Mouse (Mus musculus): ENCODE data around the gene Glp2r. TPM values are rescaled to one million over a fixed set of nuclear protein-coding genes. Genes with fewer than 3 reads are reported as not detected.
A peak's percentile ranks its signal among the peaks of the same experiment; 100 is the strongest.

The Glp2r gene
- total RNA-seq (2012; rRNA removed) = not detected in 2 replicates

GRCm38 (mm10) chr11:67771053-67771452 lies at the start of gene Glp2r:
TSS of gene Glp2r (minus strand) at chr11:67771153.
- Histone ChIP-seq H3K36me3 (ENCODE audit: control insufficient read depth, insufficient read depth, low read length, poor library complexity, severe bottlenecking) (no peaks in the 10 kb centered on the region), H3K27ac (ENCODE audit: insufficient read depth, low read depth, low read length, poor library complexity, severe bottlenecking) (no peak within 1 kb of the TSS), H3K4me3 (ENCODE audit: insufficient read depth in 1 of 2, low read depth in 1 of 2, low read length in 2 of 2, poor library complexity in 1 of 2, severe bottlenecking in 1 of 2) (no peak within 1 kb of the TSS), H3K9me3 (ENCODE audit: control insufficient read depth, insufficient read depth, low read depth, low read length) (no peaks in the 10 kb centered on the region), H3K9ac (ENCODE audit: insufficient read depth, low read depth, low read length, poor library complexity, severe bottlenecking) (no peak within 1 kb of the TSS), H3K4me1 (ENCODE audit: control insufficient read depth in 2 of 2, insufficient read depth in 2 of 2, low read length in 2 of 2, poor library complexity in 1 of 2) (no peaks in the 10 kb centered on the region)
- DNase-seq (ENCODE audit: low read depth, low spot score) = no peak
- in situ Hi-C loops (cut with MboI; ENCODE audit: low sequenced_read_pairs in 2 of 2, unreplicated experiment in 2 of 2) = no loop called here
- TF ChIP-seq ZC3H11A (IDR thresholded peaks at IDR 0.05; ENCODE audit: borderline replicate concordance, low read depth, low read length) (no peak), MAFK (IDR thresholded peaks at IDR 0.05; ENCODE audit: insufficient read depth, low read depth, low read length) (no peak), ZNF384 (IDR thresholded peaks at IDR 0.05; ENCODE audit: low read depth, low read length) (no peak), HCFC1 (IDR thresholded peaks at IDR 0.05; ENCODE audit: borderline replicate concordance, insufficient read depth, low read length) (no peak), CHD2 (IDR thresholded peaks at IDR 0.05; ENCODE audit: low read depth, low read length) (no peak)

- H3K9ac ChIP-seq (ENCODE audit: insufficient read depth, low read depth, low read length, poor library complexity, severe bottlenecking) = no peak overlapping the region
- TF ChIP-seq HCFC1 (IDR thresholded peaks at IDR 0.05; ENCODE audit: borderline replicate concordance, insufficient read depth, low read length) = no peak
- TF ChIP-seq MAFK (IDR thresholded peaks at IDR 0.05; ENCODE audit: insufficient read depth, low read depth, low read length) = no peak
- no peak for TF ChIP-seq ZC3H11A (IDR thresholded peaks at IDR 0.05; ENCODE audit: borderline replicate concordance, low read depth, low read length)
- TF ChIP-seq ZNF384 (IDR thresholded peaks at IDR 0.05; ENCODE audit: low read depth, low read length) = no peak
- no peak for TF ChIP-seq CHD2 (IDR thresholded peaks at IDR 0.05; ENCODE audit: low read depth, low read length)
- no peak overlapping the region for H3K27ac ChIP-seq (ENCODE audit: insufficient read depth, low read depth, low read length, poor library complexity, severe bottlenecking)
- no peaks in the 10 kb centered on the region for H3K36me3 ChIP-seq (ENCODE audit: control insufficient read depth, insufficient read depth, low read length, poor library complexity, severe bottlenecking)
- no peaks in the 10 kb centered on the region for H3K4me1 ChIP-seq (ENCODE audit: control insufficient read depth in 2 of 2, insufficient read depth in 2 of 2, low read length in 2 of 2, poor library complexity in 1 of 2)
- no peaks in the 10 kb centered on the region for H3K9me3 ChIP-seq (ENCODE audit: control insufficient read depth, insufficient read depth, low read depth, low read length)
- H3K4me3 ChIP-seq (ENCODE audit: insufficient read depth in 1 of 2, low read depth in 1 of 2, low read length in 2 of 2, poor library complexity in 1 of 2, severe bottlenecking in 1 of 2) = no peak overlapping the region
- DNase-seq (ENCODE audit: low read depth, low spot score) = no peak
- in situ Hi-C loops (cut with MboI; ENCODE audit: low sequenced_read_pairs in 2 of 2, unreplicated experiment in 2 of 2) = no loop called here
These were observed 49.3 kb upstream of the Glp2r start for GRCm38 (mm10) chr11:67820221-67820620.

GRCm38 (mm10) chr11:67819604-67820003 lies 48.7 kb upstream of the Glp2r start:
- in situ Hi-C loops (cut with MboI; ENCODE audit: low sequenced_read_pairs in 2 of 2, unreplicated experiment in 2 of 2) = no loop called here
- no peak for TF ChIP-seq ZNF384 (IDR thresholded peaks at IDR 0.05; ENCODE audit: low read depth, low read length)
- 0 out of 2 replicates have a peak, but pooled peaks have one; percentile 34 for TF ChIP-seq ZC3H11A (IDR thresholded peaks at IDR 0.05; ENCODE audit: borderline replicate concordance, low read depth, low read length)
- no peak for DNase-seq (ENCODE audit: low read depth, low spot score)

GRCm38 (mm10) chr11:67811535-67811934 lies 40.6 kb upstream of the Glp2r start:
- no peaks in the 10 kb centered on the region for H3K36me3 ChIP-seq (ENCODE audit: control insufficient read depth, insufficient read depth, low read length, poor library complexity, severe bottlenecking)
- H3K27ac ChIP-seq (ENCODE audit: insufficient read depth, low read depth, low read length, poor library complexity, severe bottlenecking) = no peak overlapping the region
- no peak for DNase-seq (ENCODE audit: low read depth, low spot score)
- in situ Hi-C loops (cut with MboI; ENCODE audit: low sequenced_read_pairs in 2 of 2, unreplicated experiment in 2 of 2) = no loop called here
- peaks cover 0 to 8% of the 10 kb centered on the region in 2 experiments; a peak in 2 of 4 replicates for H3K4me1 ChIP-seq (ENCODE audit: control insufficient read depth in 2 of 2, insufficient read depth in 2 of 2, low read length in 2 of 2, poor library complexity in 1 of 2)
- H3K4me3 ChIP-seq (ENCODE audit: insufficient read depth in 1 of 2, low read depth in 1 of 2, low read length in 2 of 2, poor library complexity in 1 of 2, severe bottlenecking in 1 of 2) = no peak overlapping the region
- no peak overlapping the region for H3K9ac ChIP-seq (ENCODE audit: insufficient read depth, low read depth, low read length, poor library complexity, severe bottlenecking)
- H3K9me3 ChIP-seq (ENCODE audit: control insufficient read depth, insufficient read depth, low read depth, low read length) = no peaks in the 10 kb centered on the region
- TF ChIP-seq ZC3H11A (IDR thresholded peaks at IDR 0.05; ENCODE audit: borderline replicate concordance, low read depth, low read length) = no peak
- TF ChIP-seq ZNF384 (IDR thresholded peaks at IDR 0.05; ENCODE audit: low read depth, low read length) = no peak
- TF ChIP-seq HCFC1 (IDR thresholded peaks at IDR 0.05; ENCODE audit: borderline replicate concordance, insufficient read depth, low read length) = no peak
- TF ChIP-seq CHD2 (IDR thresholded peaks at IDR 0.05; ENCODE audit: low read depth, low read length) = no peak
- no peak for TF ChIP-seq MAFK (IDR thresholded peaks at IDR 0.05; ENCODE audit: insufficient read depth, low read depth, low read length)

More at GRCm38 (mm10) chr11:67819604-67820003, 48.7 kb upstream of the Glp2r start:
- Histone ChIP-seq H3K36me3 (ENCODE audit: control insufficient read depth, insufficient read depth, low read length, poor library complexity, severe bottlenecking) (no peaks in the 10 kb centered on the region), H3K9me3 (ENCODE audit: control insufficient read depth, insufficient read depth, low read depth, low read length) (no peaks in the 10 kb centered on the region), H3K9ac (ENCODE audit: insufficient read depth, low read depth, low read length, poor library complexity, severe bottlenecking) (no peak overlapping the region), H3K4me1 (ENCODE audit: control insufficient read depth in 2 of 2, insufficient read depth in 2 of 2, low read length in 2 of 2, poor library complexity in 1 of 2) (no peaks in the 10 kb centered on the region), H3K27ac (ENCODE audit: insufficient read depth, low read depth, low read length, poor library complexity, severe bottlenecking) (no peak overlapping the region), H3K4me3 (ENCODE audit: insufficient read depth in 1 of 2, low read depth in 1 of 2, low read length in 2 of 2, poor library complexity in 1 of 2, severe bottlenecking in 1 of 2) (no peak overlapping the region)

GRCm38 (mm10) chr11:67808051-67808450 lies 37.1 kb upstream of the Glp2r start:
- TF ChIP-seq ZC3H11A (IDR thresholded peaks at IDR 0.05; ENCODE audit: borderline replicate concordance, low read depth, low read length) = no peak
- no peaks in the 10 kb centered on the region for H3K9me3 ChIP-seq (ENCODE audit: control insufficient read depth, insufficient read depth, low read depth, low read length)

More at GRCm38 (mm10) chr11:67808051-67808450, 37.1 kb upstream of the Glp2r start:
- no peak overlapping the region for H3K27ac ChIP-seq (ENCODE audit: insufficient read depth, low read depth, low read length, poor library complexity, severe bottlenecking)
- peaks cover 0 to 8% of the 10 kb centered on the region in 2 experiments; a peak in 2 of 4 replicates for H3K4me1 ChIP-seq (ENCODE audit: control insufficient read depth in 2 of 2, insufficient read depth in 2 of 2, low read length in 2 of 2, poor library complexity in 1 of 2)
- no peaks in the 10 kb centered on the region for H3K36me3 ChIP-seq (ENCODE audit: control insufficient read depth, insufficient read depth, low read length, poor library complexity, severe bottlenecking)
- no peak overlapping the region for H3K4me3 ChIP-seq (ENCODE audit: insufficient read depth in 1 of 2, low read depth in 1 of 2, low read length in 2 of 2, poor library complexity in 1 of 2, severe bottlenecking in 1 of 2)
- in situ Hi-C loops (cut with MboI; ENCODE audit: low sequenced_read_pairs in 2 of 2, unreplicated experiment in 2 of 2) = no loop called here
- DNase-seq (ENCODE audit: low read depth, low spot score) = no peak
- H3K9ac ChIP-seq (ENCODE audit: insufficient read depth, low read depth, low read length, poor library complexity, severe bottlenecking) = no peak overlapping the region

Measured in ES-E14 (cell line).